Mouse (Mus musculus) adrenal gland, adult 18-20 months (tissue): ENCODE data around the gene Sec22c. TPM values are rescaled to one million over a fixed set of nuclear protein-coding genes. Genes with fewer than 3 reads are reported as not detected.
A peak's percentile ranks its signal among the peaks of the same experiment; 100 is the strongest.

Experiments
- DNase-seq, 2 experiments: peaks; one replicate each; pipeline ENCODE4 v3.0.0; 2021 to 2022; ENCODE audit warnings: low spot score in 2 of 2
- long read RNA-seq, 2 experiments: library from polyadenylated mRNA; stranded (forward); transcript quantifications; one replicate each; pipeline ENCODE4 v2.0.0; 2021
- total RNA-seq, 2 experiments: library from RNA; stranded (reverse); gene quantifications; 1 replicate in 1 of 2; 2 replicates in 1 of 2; pipeline ENCODE4 v1.2.3; 2021

Gene Sec22c
- 1 to 10 TPM; 4.0 to 4.3 TPM for total RNA-seq
- long read RNA-seq, experiment 1, partial matches to known transcripts: 1 of 2 reads
- long read RNA-seq, experiment 1, other reads (novel, unspliced or antisense): 1 of 2 reads
- long read RNA-seq, experiment 2, partial matches to known transcripts: 1 of 4 reads
- long read RNA-seq, experiment 2, other reads (novel, unspliced or antisense): 2 of 4 reads

GRCm38 (mm10) chr9:121704646-121705625 lies at the start of gene Sec22c:
Gene Sec22c (minus strand): TSS chr9:121705490.
- DNase-seq: peak; percentile 84 to 88

- DNase-seq: no peak
Measured at GRCm38 (mm10) chr9:121754624-121755023, 49.3 kb upstream of the Sec22c start.

GRCm38 (mm10) chr9:121752774-121753173 lies 47.5 kb upstream of the Sec22c start:
- DNase-seq: no peak

GRCm38 (mm10) chr9:121744051-121744450 lies 38.8 kb upstream of the Sec22c start:
- DNase-seq: no peak

- no peak for DNase-seq
Measured at GRCm38 (mm10) chr9:121741168-121741567, 35.9 kb upstream of the Sec22c start.

GRCm38 (mm10) chr9:121740490-121740889 lies 35.2 kb upstream of the Sec22c start:
- no peak for DNase-seq

GRCm38 (mm10) chr9:121719347-121720331 lies 14.3 kb upstream of the Sec22c start:
- DNase-seq: peak in 1 of 2 experiments; percentile 18

GRCm38 (mm10) chr9:121718792-121719318 lies 13.6 kb upstream of the Sec22c start, which contains the start of gene Nktr:
Gene Nktr (plus strand): TSS chr9:121719169.
- DNase-seq: peak; percentile 96

GRCm38 (mm10) chr9:121718070-121718705 lies 12.9 kb upstream of the Sec22c start:
- no peak for DNase-seq

GRCm38 (mm10) chr9:121717048-121717447 lies 11.8 kb upstream of the Sec22c start:
- no peak for DNase-seq

GRCm38 (mm10) chr9:121710584-121710975 lies 5.3 kb upstream of the Sec22c start:
- DNase-seq: no peak

GRCm38 (mm10) chr9:121709898-121710583 lies 4.8 kb upstream of the Sec22c start, which contains the start of gene Ss18l2:
Gene Ss18l2 (plus strand): TSS chr9:121710329.
- peak; percentile 92 to 96 for DNase-seq

GRCm38 (mm10) chr9:121708506-121709486 lies 3.5 kb upstream of the Sec22c start:
- no peak for DNase-seq

GRCm38 (mm10) chr9:121707801-121708200 lies 2.5 kb upstream of the Sec22c start:
- no peak for DNase-seq

- no peak for DNase-seq
Measured at GRCm38 (mm10) chr9:121706029-121706675, 862 bp upstream of the Sec22c start.

GRCm38 (mm10) chr9:121704261-121704645 lies 1.0 kb downstream of the Sec22c start:
- no peak for DNase-seq

GRCm38 (mm10) chr9:121697150-121698049 lies 7.9 kb downstream of the Sec22c start:
- peak; percentile 54 to 60 for DNase-seq
